Mouse (Mus musculus): ENCODE measurements around the gene Tmem39b. TPM values are rescaled to one million over a fixed set of nuclear protein-coding genes. Genes with fewer than 3 reads are reported as not detected.

The Tmem39b gene
- 33.4 and 45.2 TPM in 2 replicates for polyA plus RNA-seq (2012; rRNA removed)

DNA sequence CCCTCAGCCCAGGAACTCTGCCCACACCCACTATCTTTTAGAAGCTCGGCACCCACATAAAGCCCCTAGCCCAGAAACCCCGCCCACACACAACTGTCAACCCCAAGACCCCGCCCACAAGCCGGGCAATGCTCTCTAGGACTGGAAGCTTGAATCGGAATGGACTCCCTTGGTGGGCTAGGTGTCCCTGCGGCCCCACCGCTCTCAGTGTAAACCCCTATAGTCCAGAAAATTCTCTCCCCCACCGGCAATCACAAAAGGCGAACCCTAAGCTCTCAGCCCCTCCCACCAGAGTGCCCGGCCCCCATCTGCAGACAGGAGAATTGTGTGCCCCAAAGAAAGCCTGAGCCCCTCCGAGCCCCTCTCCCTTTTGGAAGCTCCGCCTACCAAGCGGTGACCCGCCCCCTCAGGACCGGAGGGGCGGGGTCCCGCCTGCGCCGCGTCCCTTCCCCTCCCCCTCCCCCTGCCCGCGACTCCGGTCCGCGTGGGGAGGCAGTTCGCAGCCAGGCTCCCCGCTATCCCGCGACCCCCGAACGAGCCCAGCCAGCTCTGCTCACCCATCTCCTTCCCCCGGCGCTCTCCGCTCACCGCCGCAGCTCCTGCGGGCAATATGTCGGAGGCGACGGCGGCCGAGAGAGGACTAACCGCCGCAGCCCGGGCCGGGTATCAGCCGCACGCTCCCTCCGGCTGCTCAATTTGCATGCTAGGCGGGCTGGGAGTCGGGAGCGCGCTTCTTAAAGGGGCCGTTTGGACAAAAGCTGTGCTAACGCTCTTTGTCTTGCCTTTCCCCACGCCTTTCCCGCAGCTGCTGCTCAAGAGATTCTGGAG is at the start of gene Tmem39b:
TSS of gene Tmem39b (minus strand) at position 681 of the 828 bp plus-strand sequence.

DNA sequence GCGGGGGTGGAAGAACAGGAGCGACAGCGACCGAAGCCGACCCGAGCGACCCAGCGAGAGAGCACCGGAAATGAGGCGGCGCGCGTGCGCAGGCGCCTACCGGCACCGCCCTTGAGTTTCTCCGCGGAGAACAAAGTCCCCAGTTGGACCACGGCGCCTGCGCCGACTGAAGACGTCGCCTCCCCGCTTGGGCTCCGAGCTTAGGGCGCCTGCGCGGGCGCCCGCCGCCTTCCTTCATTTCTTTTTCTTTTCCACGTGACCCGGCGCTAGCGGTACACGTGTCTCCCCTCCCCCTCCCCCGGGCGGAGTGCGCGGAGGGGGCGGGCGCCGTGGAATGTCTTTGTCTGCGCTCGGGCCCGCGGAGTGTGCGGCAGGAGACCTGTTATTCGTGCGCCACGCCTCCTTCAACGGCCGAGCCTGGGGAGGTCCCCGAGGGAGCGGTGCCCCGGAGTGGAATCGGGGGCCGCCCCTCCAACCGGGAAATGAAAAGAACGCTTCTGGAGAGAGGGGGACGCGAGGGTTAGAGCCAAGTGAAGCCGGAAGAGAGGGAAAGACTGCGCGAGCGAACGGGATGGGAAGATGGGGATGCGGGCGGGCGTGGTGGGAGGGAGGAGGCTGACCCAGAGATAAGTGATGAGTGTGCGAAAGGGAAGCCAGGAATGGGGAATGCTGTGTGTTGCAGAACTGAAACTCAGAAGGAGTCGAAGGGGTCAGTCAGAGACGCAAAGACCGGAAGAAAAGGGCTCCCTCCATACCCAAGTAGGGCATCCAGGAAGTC is 45.8 kb upstream of the Tmem39b start, which contains the start of gene Khdrbs1:
TSS of gene Khdrbs1 (minus strand) at position 72 of the 778 bp plus-strand sequence.

GRCm38 (mm10) chr4:129672083-129672877 is 24.4 kb downstream of the Tmem39b start, which contains the start of gene Kpna6:
TSS of gene Kpna6 (minus strand) at chr4:129672767.

DNA sequence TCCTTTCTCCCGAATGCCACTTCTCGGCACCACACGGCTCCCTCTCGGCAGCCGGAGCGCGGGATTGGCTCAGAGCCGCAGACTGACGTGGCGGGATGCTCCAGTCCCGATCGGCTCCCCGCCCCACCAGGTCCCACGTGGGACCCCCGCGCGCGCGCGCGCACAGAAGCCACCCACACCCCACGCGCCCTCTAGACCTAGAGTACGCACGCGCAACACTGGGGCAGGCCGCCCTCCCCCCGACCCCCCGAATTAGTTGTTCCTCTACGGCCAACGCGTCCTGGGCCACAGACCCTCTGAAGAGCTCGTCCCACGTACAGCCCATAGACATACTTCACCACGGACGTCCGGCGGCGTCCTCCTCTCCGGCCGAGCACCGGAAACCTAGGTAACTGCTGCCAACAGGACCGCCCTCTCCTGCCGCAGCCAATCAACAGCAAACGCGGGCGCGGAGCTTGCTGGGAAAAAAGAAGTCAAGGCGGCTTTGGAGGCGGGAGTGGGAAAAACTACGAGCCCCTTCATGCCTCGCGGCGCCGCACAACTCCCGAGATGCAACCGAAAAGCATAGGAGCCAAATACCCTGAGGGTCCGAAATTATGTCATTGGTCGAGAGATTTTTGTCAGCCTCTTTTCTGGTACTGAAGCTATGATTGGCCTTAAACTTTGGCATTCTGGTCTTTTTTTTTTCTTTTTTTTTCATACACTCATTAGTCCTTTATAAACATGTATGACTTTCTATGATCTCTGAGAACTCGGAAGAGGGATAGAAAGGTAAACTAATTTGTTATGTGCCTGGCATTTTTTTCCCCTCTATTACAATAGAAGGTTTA is 55.8 kb downstream of the Tmem39b start, which contains the start of gene Txlna:
TSS of gene Txlna (minus strand) at position 428 of the 830 bp plus-strand sequence.

Other genes starting within 250 kb of the Tmem39b start
- 22.8 and 26.0 TPM in 2 replicates for gene Bsdc1, start 235.3 kb downstream of the Tmem39b start, polyA plus RNA-seq (2012; rRNA removed)
- gene Tssk3, start 205.8 kb downstream of the Tmem39b start, polyA plus RNA-seq (2012; rRNA removed), result not detected in 2 replicates
- 0.17 TPM in 1 of 2 replicates, not detected in the other for gene Fam229a, start 205.6 kb downstream of the Tmem39b start, polyA plus RNA-seq (2012; rRNA removed)
- 1,168 and 1,436 TPM in 2 replicates for gene Marcksl1, start 183.3 kb downstream of the Tmem39b start, polyA plus RNA-seq (2012; rRNA removed)
- gene Hdac1, start 154.1 kb downstream of the Tmem39b start, polyA plus RNA-seq (2012; rRNA removed), result 200 and 249 TPM in 2 replicates
- 9.3 and 10.9 TPM in 2 replicates for gene Lck, start 123.2 kb downstream of the Tmem39b start, polyA plus RNA-seq (2012; rRNA removed)
- gene Fam167b, start 118.3 kb downstream of the Tmem39b start, polyA plus RNA-seq (2012; rRNA removed), result 2.1 and 2.6 TPM in 2 replicates
- gene Eif3i, start 96.2 kb downstream of the Tmem39b start, polyA plus RNA-seq (2012; rRNA removed), result 355 and 420 TPM in 2 replicates
- gene Tmem234, start 96.2 kb downstream of the Tmem39b start, polyA plus RNA-seq (2012; rRNA removed), result 141 and 182 TPM in 2 replicates
- gene Dcdc2b, start 82.6 kb downstream of the Tmem39b start, polyA plus RNA-seq (2012; rRNA removed), result 1.6 and 2.2 TPM in 2 replicates
- 28.8 and 32.5 TPM in 2 replicates for gene Iqcc, start 77.7 kb downstream of the Tmem39b start, polyA plus RNA-seq (2012; rRNA removed)
- gene Ccdc28b, start 72.9 kb downstream of the Tmem39b start, polyA plus RNA-seq (2012; rRNA removed), result 66.0 and 106 TPM in 2 replicates
- gene Txlna, start 55.8 kb downstream of the Tmem39b start, polyA plus RNA-seq (2012; rRNA removed), result 74.6 and 161 TPM in 2 replicates
- gene Kpna6, start 24.1 kb downstream of the Tmem39b start, polyA plus RNA-seq (2012; rRNA removed), result 29.5 and 34.7 TPM in 2 replicates
- 123 and 125 TPM in 2 replicates for gene Khdrbs1, start 45.5 kb upstream of the Tmem39b start, polyA plus RNA-seq (2012; rRNA removed)
- 103 and 122 TPM in 2 replicates for gene Ptp4a2, start 114.4 kb upstream of the Tmem39b start, polyA plus RNA-seq (2012; rRNA removed)
- gene Spocd1, start 232.4 kb upstream of the Tmem39b start, polyA plus RNA-seq (2012; rRNA removed), result 0.06 and 0.07 TPM in 2 replicates

All from central nervous system, embryonic 11.5 days (tissue).